Mouse (Mus musculus) effector memory CD4-positive, alpha-beta T cell, adult 7 months (primary cell): Measurements from ENCODE around the gene Rassf2. TPM values are rescaled to one million over a fixed set of nuclear protein-coding genes. Genes with fewer than 3 reads are reported as not detected.

Source experiments
- polyA plus RNA-seq: library from polyadenylated mRNA; unstranded; fragments of 100-300 nt; shearing (Covaris generic); gene quantifications from one replicate; pipeline ENCODE4 v1.2.1, GENCODE M21; 2017

The Rassf2 gene
- polyA plus RNA-seq, result 46.1 TPM

DNA sequence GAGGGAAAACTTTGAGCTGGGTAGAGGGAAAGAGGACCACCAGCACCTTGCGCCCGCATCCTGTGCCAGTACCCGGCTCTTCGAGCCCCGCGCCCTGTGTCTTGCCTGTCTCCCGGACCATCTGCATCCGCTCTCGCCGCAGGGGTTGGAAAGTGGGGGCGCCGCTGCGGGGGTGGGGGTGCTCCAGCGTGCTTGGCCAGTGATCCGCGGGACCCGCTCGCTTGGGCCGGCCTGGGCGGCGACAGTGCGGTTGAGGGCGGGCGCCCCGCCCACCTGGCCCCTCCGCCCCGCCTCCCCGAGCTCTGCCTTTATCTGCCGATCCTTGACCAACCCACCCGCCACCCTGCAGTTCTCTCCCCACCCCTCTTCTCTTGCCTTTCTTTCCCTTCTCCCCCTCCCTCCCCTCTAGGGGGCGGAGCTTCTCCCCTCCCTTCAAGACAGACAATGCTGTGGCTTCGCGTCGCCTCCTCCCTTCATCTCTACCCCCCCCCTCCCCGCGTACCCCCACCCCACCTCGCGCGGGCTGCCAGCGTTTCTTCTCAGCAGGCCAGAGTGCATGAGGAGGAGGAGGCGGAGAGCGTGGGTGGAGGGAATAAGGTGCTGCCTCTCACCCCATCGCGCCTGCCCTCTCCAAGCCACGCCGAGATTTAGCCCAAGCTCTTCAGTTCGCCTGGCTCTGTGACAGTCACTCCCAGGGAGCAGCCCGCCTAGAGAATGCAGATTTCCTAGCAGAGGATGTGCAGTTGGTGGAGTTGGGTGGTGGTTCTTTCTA lies at the start of gene Rassf2:
Gene Rassf2 (minus strand): TSS at position 613 of the 772 bp plus-strand sequence.

GRCm38 (mm10) chr2:131950598-131951095 lies 79.4 kb downstream of the Rassf2 start, which contains the start of gene Prnd:
Gene Prnd (plus strand): TSS chr2:131950861.

Other genes starting within 250 kb of the Rassf2 start
- not detected for gene Erv3, start 170.5 kb downstream of the Rassf2 start, polyA plus RNA-seq
- 8.3 TPM for gene Prnp, start 120.3 kb downstream of the Rassf2 start, polyA plus RNA-seq
- 0.46 TPM for gene Prn, start 120.3 kb downstream of the Rassf2 start, polyA plus RNA-seq
- not detected for gene Prnd, start 79.4 kb downstream of the Rassf2 start, polyA plus RNA-seq
- gene Slc23a2, start 114.8 kb upstream of the Rassf2 start, polyA plus RNA-seq, result 33.3 TPM
- gene Tmem230, start 217.5 kb upstream of the Rassf2 start, polyA plus RNA-seq, result 35.8 TPM
- gene Pcna, start 223.1 kb upstream of the Rassf2 start, polyA plus RNA-seq, result 184 TPM
- gene Cds2, start 232.9 kb upstream of the Rassf2 start, polyA plus RNA-seq, result 108 TPM